Mouse (Mus musculus) left cerebral cortex, adult 11 months (tissue): ENCODE results near the gene Fam98a.

Source experiments
- DNase-seq: peaks from one replicate; pipeline ENCODE4 v3.0.0; 2022; ENCODE audit warnings: low spot score

The Fam98a gene

GRCm38 (mm10) chr17:75551512-75552400, at the start of gene Fam98a:
Gene Fam98a, minus strand, starts transcription at chr17:75551946.
- peak; percentile 95 for DNase-seq

DNA sequence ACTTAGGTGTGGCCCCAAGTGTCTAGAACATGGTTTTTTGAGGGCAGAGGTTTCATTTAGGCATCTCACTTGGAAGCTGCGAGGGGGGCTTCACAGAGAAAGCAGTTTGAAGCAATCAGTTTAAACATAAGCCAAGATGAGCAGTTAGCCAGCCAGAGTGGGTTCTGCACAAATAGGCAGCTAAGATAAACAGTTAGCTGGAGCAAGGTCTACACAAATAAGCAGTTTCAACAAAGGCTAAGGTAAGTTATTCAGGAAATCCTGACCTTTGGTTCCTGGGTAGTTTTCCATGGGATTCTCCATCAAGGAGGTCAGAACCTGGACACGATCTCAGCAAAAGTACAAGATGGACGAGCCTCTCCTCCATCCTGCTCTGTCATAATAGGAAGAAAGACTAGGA, 46.9 kb upstream of the Fam98a start:
- no peak for DNase-seq

DNA sequence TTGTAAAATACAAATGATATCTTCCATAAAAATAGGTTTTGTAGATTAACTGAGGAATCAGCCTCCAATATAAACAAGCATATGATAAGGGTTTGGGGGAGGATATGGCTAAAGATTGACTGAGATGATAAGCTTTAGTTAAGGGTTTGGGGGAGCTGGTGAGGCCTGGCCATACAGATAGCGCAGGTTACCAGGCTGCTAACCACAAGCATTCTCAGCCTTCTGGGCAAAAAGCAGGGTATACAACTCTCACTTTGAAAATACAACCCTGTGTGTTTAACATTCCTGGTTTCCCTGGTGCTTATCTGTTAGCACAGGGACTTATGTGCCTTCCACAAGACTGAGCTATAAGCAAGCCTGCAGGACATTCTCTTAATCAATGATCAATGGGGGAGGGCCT, 31.0 kb upstream of the Fam98a start:
- no peak for DNase-seq

DNA sequence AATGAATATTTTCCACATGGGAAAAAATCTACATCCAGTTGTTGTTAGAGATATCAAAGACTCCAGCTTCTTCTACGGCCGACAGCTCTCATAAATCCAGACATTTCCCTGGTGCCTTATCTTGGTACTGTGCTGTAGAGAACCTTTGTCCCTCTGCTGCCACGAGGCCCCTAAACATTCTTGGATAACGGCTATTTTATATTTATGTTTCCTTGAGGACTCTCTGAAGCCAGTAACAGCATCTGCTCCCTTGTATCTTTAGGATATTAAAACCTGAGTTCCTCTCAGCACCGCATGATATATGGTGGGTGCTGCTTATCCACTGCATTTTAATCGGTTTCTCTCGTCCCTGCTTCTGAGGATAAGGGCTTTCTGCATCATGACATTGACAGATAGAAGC, 23.9 kb upstream of the Fam98a start:
- no peak for DNase-seq

DNA sequence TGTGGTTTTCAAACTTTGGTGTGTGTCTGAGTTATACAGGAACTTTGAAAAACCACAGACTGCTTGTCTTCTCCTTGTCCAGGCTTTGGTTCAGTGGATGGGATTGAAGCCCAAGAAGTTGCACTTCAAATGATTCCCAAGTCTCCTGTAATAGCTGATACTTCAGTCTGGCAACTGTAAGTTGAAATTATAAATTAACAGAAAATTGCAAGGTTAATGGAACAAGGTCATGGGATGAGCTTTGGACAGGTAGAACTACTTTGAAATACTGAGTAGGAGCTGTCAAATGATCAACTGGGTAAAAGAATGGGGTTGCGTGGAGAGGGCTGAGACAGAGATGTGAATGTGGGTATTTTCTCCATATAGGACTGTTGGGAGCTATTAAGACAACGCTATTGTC, 6.3 kb upstream of the Fam98a start:
- DNase-seq, result no peak

DNA sequence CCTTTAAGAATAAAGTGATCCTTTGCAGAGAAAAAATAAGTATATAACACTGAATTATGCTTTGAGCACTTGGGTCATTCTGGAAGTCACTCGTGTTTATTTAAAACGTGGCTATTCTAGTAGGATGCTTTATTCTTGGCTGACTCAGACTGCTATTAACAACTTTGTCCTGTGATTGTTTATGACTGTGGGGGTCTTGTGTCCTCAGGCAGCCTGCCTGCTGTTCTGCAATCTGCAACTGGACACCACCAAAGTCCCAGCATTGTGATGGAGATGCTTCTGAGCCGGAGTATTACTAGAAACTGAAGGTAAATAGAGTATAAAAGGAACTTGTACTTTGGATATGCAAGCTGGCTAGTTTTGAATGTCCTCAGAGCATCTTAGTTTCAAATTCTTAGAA, 5.3 kb upstream of the Fam98a start:
- DNase-seq, result no peak

GRCm38 (mm10) chr17:75550771-75551413, 854 bp downstream of the Fam98a start:
- no peak for DNase-seq

DNA sequence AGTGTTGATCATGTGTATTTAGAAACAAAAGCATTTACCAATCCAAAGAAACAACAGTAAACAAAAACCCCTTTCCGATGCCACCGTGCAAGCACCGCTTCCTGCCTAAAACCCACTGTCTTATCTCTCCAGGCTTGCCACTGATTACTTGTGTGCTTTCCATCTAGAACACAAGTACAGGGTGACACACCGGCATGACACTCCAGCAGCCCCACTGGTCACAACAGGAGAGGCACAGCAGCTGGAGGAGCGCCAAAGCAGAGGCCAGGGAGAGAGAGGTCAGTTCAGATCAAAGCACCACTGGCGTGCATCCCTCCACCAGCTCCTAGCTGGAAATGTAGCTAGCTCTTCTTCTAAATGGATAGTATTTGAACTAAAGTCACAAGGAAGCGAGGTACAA, 7.5 kb downstream of the Fam98a start:
- DNase-seq, result no peak

GRCm38 (mm10) chr17:75543434-75543833, 8.3 kb downstream of the Fam98a start:
- DNase-seq, result no peak

DNA sequence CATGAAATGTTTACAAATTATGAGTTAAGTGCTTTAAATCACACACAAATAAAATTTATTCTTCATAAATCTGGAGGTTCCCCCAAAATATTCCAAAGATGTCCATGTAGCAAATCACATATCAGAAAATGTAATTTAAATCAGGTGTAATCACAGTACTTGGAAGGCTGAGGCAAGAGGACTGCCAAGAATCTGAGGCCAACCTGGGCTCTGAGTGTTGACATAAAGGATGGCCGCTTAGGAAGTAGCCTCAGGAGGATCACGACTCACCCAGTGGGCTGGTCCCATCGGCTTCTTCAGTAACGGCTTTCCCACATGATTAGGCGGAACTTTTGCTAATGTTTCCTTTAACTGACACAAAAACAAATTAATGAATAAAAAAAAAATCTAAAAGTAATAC, 11.9 kb downstream of the Fam98a start:
- no peak for DNase-seq

GRCm38 (mm10) chr17:75539130-75539529, 12.6 kb downstream of the Fam98a start:
- DNase-seq, result no peak

GRCm38 (mm10) chr17:75538431-75538830, 13.3 kb downstream of the Fam98a start:
- DNase-seq, result no peak

DNA sequence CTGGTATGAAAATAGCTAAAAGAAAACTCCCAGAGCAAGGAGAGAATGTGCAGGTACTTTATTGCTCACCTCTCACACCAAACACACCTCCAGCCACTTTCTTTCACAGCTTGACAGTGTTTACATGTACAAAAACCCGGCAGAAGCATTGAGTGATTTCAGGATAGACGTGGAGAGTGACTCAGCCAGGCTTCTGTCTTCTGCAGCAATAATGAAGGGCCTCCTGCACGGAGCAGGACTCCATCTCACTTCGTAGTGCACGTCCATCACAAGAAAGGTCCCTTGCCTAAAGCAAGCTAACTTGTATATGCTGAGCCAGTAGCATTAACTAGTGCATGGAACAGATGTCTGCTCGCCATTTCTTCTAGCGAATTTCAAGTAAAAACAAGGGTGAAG, 14.7 kb downstream of the Fam98a start:
- no peak for DNase-seq

- DNase-seq, result peak; percentile 44
These were observed 15.2 kb downstream of the Fam98a start for GRCm38 (mm10) chr17:75536396-75537049.

- no peak for DNase-seq
These were observed 16.1 kb downstream of the Fam98a start for GRCm38 (mm10) chr17:75535612-75536011.

DNA sequence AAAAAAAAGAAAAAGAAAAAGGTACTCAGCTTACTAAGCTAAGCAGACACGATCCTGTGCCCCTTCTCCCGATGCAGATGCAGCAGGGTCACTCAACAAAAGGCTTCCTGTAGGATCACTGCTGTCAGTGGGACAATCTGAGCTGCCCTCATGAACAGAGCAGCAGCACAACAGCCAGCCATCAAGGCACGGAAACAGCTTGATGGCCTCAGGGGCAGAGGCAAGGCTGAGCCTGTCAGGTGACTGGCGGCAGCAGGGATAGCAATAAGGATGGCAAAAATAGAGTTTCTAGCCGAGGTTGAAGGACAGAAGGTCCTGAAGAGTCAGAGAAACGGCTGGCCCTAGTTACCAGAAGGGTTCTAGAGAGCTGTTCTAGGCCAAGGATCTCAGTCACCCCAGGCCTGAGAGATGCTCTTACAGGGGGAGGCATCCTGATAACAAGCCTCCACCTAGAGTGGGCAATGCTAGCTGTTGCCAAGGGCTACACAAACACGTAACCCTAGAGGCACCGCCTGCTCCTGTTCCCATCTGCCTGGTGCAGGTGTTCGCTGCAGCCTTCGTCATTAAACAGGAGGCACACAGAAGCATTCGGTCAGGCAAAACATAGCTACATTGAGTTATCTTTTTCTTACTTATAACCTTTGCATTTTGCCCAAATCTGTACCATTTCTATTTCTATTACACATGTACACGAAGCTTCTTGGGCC, 17.3 kb downstream of the Fam98a start:
- no peak for DNase-seq

- no peak for DNase-seq
These were observed 19.2 kb downstream of the Fam98a start for GRCm38 (mm10) chr17:75532469-75532986.

- DNase-seq, result no peak
These were observed 22.4 kb downstream of the Fam98a start for GRCm38 (mm10) chr17:75529222-75529935.

DNA sequence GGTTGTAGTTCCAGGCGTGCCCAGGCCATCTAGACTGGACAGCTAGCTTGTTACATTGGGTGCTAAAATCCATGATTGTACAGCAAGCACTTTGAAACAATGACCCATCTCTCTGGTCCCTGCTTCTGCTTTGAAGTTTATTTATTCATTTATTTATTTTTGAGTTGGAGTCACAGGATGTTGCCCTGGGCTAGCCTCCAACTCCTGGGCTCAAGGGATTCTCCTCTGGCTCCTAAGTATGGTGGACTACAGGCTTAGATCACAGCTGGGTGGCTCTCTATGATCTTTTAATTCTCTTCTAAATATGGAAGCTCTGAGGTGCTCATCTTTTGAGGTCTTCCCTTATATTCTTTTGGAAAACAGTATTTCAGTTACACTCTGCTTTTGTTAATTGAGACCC, 25.3 kb downstream of the Fam98a start:
- DNase-seq, result no peak

GRCm38 (mm10) chr17:75523812-75524211, 27.9 kb downstream of the Fam98a start:
- DNase-seq, result no peak

DNA sequence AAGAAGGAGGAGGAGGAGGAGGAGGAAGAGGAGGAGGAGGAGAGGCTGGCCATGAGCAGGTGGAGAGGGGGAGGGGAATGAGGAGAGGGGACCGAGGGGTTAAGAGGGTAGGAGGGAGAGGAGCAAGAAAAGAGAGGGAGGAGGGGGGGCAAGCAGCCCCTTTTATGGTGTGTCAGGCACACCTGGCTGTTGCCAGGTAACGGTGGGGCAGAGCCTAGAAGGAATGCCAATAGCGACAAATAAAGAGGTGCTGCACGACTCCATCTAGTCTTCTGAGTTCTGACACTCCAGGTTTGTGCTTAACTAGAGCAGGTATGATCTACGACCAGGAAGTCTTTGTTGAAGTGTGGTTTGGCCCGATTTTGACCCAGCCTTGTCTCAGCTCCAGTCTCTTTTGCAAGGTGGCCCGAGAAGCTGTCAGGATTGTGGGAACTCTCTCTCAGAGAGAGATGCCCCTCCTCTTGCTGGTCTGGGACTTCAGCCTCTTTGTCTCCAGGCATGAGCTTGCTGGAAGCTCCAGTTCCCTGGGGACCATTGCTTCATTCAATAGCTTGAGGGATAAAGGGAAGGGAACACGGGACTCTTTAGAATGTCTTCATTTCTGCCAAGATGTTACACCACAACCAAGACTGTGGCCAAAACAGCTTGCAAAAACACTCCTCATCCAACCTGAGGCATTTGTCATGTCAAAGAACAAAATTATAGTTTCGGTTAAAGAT, 29.2 kb downstream of the Fam98a start:
- DNase-seq, result no peak
